Mouse (Mus musculus): ENCODE data around the gene Ankrd55.
"Not testable (repeated sequence)": the region's sequence is repeated elsewhere in the genome, so short reads cannot be mapped to it uniquely, and the experiment has no call there.

Gene Ankrd55

GRCm38 (mm10) chr13:112293092-112293491 is 4.8 kb downstream of the Ankrd55 start:
- no peak for DNase-seq (ENCODE audit: low read depth, low spot score)

- DNase-seq (ENCODE audit: low read depth, low spot score): no peak
Measured at GRCm38 (mm10) chr13:112294446-112294845, 6.2 kb downstream of the Ankrd55 start.

- no peak for DNase-seq (ENCODE audit: low read depth, low spot score)
Measured at GRCm38 (mm10) chr13:112297781-112298180, 9.5 kb downstream of the Ankrd55 start.

GRCm38 (mm10) chr13:112303429-112303828 is 15.2 kb downstream of the Ankrd55 start:
- DNase-seq (ENCODE audit: low read depth, low spot score): no peak

- DNase-seq (ENCODE audit: low read depth, low spot score): no peak
Measured at GRCm38 (mm10) chr13:112308672-112309071, 20.4 kb downstream of the Ankrd55 start.

GRCm38 (mm10) chr13:112311611-112312010 is 23.4 kb downstream of the Ankrd55 start:
- not testable (repeated sequence) for DNase-seq (ENCODE audit: low read depth, low spot score)

GRCm38 (mm10) chr13:112315442-112315841 is 27.2 kb downstream of the Ankrd55 start:
- no peak for DNase-seq (ENCODE audit: low read depth, low spot score)

- DNase-seq (ENCODE audit: low read depth, low spot score): no peak
Measured at GRCm38 (mm10) chr13:112316622-112317482, 28.6 kb downstream of the Ankrd55 start.

- no peak for DNase-seq (ENCODE audit: low read depth, low spot score)
Measured at GRCm38 (mm10) chr13:112318124-112318523, 29.9 kb downstream of the Ankrd55 start.

GRCm38 (mm10) chr13:112323591-112324266 is 35.5 kb downstream of the Ankrd55 start:
- DNase-seq (ENCODE audit: low read depth, low spot score): no peak

GRCm38 (mm10) chr13:112325126-112325525 is 36.9 kb downstream of the Ankrd55 start:
- DNase-seq (ENCODE audit: low read depth, low spot score): no peak

GRCm38 (mm10) chr13:112326403-112326802 is 38.2 kb downstream of the Ankrd55 start:
- DNase-seq (ENCODE audit: low read depth, low spot score): no peak

- no peak for DNase-seq (ENCODE audit: low read depth, low spot score)
Measured at GRCm38 (mm10) chr13:112326977-112327376, 38.7 kb downstream of the Ankrd55 start.

GRCm38 (mm10) chr13:112327511-112327910 is 39.3 kb downstream of the Ankrd55 start:
- DNase-seq (ENCODE audit: low read depth, low spot score): no peak

GRCm38 (mm10) chr13:112330257-112330656 is 42.0 kb downstream of the Ankrd55 start:
- DNase-seq (ENCODE audit: low read depth, low spot score): no peak

GRCm38 (mm10) chr13:112330919-112331681 is 42.8 kb downstream of the Ankrd55 start:
- no peak for DNase-seq (ENCODE audit: low read depth, low spot score)

- no peak for DNase-seq (ENCODE audit: low read depth, low spot score)
Measured at GRCm38 (mm10) chr13:112331682-112332061, 43.4 kb downstream of the Ankrd55 start.

- DNase-seq (ENCODE audit: low read depth, low spot score): no peak
Measured at GRCm38 (mm10) chr13:112335531-112335930, 47.3 kb downstream of the Ankrd55 start.

GRCm38 (mm10) chr13:112337146-112337545 is 48.9 kb downstream of the Ankrd55 start:
- no peak for DNase-seq (ENCODE audit: low read depth, low spot score)

GRCm38 (mm10) chr13:112340205-112340604 is 52.0 kb downstream of the Ankrd55 start:
- no peak for DNase-seq (ENCODE audit: low read depth, low spot score)

- no peak for DNase-seq (ENCODE audit: low read depth, low spot score)
Measured at GRCm38 (mm10) chr13:112340761-112341160, 52.5 kb downstream of the Ankrd55 start.

GRCm38 (mm10) chr13:112342971-112343627 is 54.8 kb downstream of the Ankrd55 start:
- DNase-seq (ENCODE audit: low read depth, low spot score): no peak
